Mouse (Mus musculus): ENCODE results near the gene Slit1.

Slit1 gene

GRCm38 (mm10) chr19:41591808-41592207 is 151.7 kb downstream of the Slit1 start:
- DNase-seq (ENCODE audit: low spot score): no peak

- no peak for DNase-seq (ENCODE audit: low spot score)
Observed at GRCm38 (mm10) chr19:41589681-41590080, 153.8 kb downstream of the Slit1 start.

- no peak for DNase-seq (ENCODE audit: low spot score)
Observed at GRCm38 (mm10) chr19:41589026-41589425, 154.4 kb downstream of the Slit1 start.

- no peak for DNase-seq (ENCODE audit: low spot score)
Observed at GRCm38 (mm10) chr19:41587431-41588222, 155.8 kb downstream of the Slit1 start.

- no peak for DNase-seq (ENCODE audit: low spot score)
Observed at GRCm38 (mm10) chr19:41586752-41587151, 156.7 kb downstream of the Slit1 start.

GRCm38 (mm10) chr19:41582918-41583514 is 160.4 kb downstream of the Slit1 start:
- no peak for DNase-seq (ENCODE audit: low spot score)

- no peak for DNase-seq (ENCODE audit: low spot score)
Observed at GRCm38 (mm10) chr19:41581706-41582420, 161.6 kb downstream of the Slit1 start, which contains the start of gene Gm340. Gene Gm340, plus strand, starts transcription at chr19:41582370.

- peak; percentile 71 for DNase-seq (ENCODE audit: low spot score)
Observed at GRCm38 (mm10) chr19:41579311-41579920, 164.0 kb downstream of the Slit1 start.

- no peak for DNase-seq (ENCODE audit: low spot score)
Observed at GRCm38 (mm10) chr19:41577576-41577975, 165.9 kb downstream of the Slit1 start.

GRCm38 (mm10) chr19:41573700-41574099 is 169.8 kb downstream of the Slit1 start:
- DNase-seq (ENCODE audit: low spot score): no peak

- DNase-seq (ENCODE audit: low spot score): no peak
Observed at GRCm38 (mm10) chr19:41568791-41569190, 174.7 kb downstream of the Slit1 start.

GRCm38 (mm10) chr19:41560856-41561255 is 182.6 kb downstream of the Slit1 start:
- DNase-seq (ENCODE audit: low spot score): no peak

GRCm38 (mm10) chr19:41558891-41559486 is 184.5 kb downstream of the Slit1 start:
- DNase-seq (ENCODE audit: low spot score): no peak

GRCm38 (mm10) chr19:41557491-41557890 is 186.0 kb downstream of the Slit1 start:
- DNase-seq (ENCODE audit: low spot score): no peak

- DNase-seq (ENCODE audit: low spot score): no peak
Observed at GRCm38 (mm10) chr19:41556981-41557380, 186.5 kb downstream of the Slit1 start.
